Mouse (Mus musculus) stomach, embryonic 15.5 days (tissue): Measurements from ENCODE around the gene Exoc4. TPM values are rescaled to one million over a fixed set of nuclear protein-coding genes. Genes with fewer than 3 reads are reported as not detected.

ENCODE experiments used
- ATAC-seq: fragments of 200-750 bp; cut with Nextera tagmentation; 2 replicates; pipeline ENCODE4 v1.8.0; 2017; ENCODE audit warnings: low read depth, moderate number of reproducible peaks, moderate TSS enrichment; ENCODE audit not compliant: insufficient read depth, low FRiP score
- H3K27ac ChIP-seq: fragments of 300-500 bp; sonication (generic); 2 replicates; pipeline ENCODE4 v1.5.1; 2015; ENCODE audit warnings: mild to moderate bottlenecking, inconsistent platforms
- H3K27me3 ChIP-seq: fragments of 300-500 bp; sonication (generic); replicated peaks from 2 replicates; pipeline ENCODE4 v1.6.1; 2015; ENCODE audit warnings: inconsistent platforms
- H3K36me3 ChIP-seq: fragments of 300-500 bp; sonication (generic); 2 replicates; pipeline ENCODE4 v1.6.1; 2015; ENCODE audit warnings: inconsistent platforms
- H3K4me1 ChIP-seq: fragments of 300-500 bp; sonication (generic); 2 replicates; pipeline ENCODE4 v1.6.1; 2015; ENCODE audit warnings: inconsistent platforms
- H3K4me2 ChIP-seq: fragments of 300-500 bp; sonication (generic); 2 replicates; pipeline ENCODE4 v1.6.1; 2015; ENCODE audit warnings: mild to moderate bottlenecking, inconsistent platforms
- H3K4me3 ChIP-seq: fragments of 300-500 bp; sonication (generic); replicated peaks from 2 replicates; pipeline ENCODE4 v1.5.1; 2015; ENCODE audit warnings: inconsistent platforms
- H3K9ac ChIP-seq: fragments of 300-500 bp; sonication (generic); 2 replicates; pipeline ENCODE4 v1.6.1; 2015; ENCODE audit warnings: inconsistent platforms
- H3K9me3 ChIP-seq: fragments of 300-500 bp; sonication (generic); 2 replicates; pipeline ENCODE4 v1.6.1; 2016; ENCODE audit warnings: inconsistent platforms
- WGBS: fragments of 180-500 bp; shearing (Covaris S2); methylation state at CpG from one replicate; pipeline ENCODE4 v1.1.7; 2015; 5-methylcytosine and 5-hydroxymethylcytosine counted together
- polyA plus RNA-seq: library from polyadenylated mRNA; unstranded; fragments of >200 nt; fragmentation: Nextera tagmentation; extraction: Ambion mirVana; gene quantifications from 2 replicates; pipeline ENCODE4 v1.2.1, GENCODE M21; 2015

The Exoc4 gene
- polyA plus RNA-seq, 1 experiment from 2014 or later: 31.4 TPM

DNA sequence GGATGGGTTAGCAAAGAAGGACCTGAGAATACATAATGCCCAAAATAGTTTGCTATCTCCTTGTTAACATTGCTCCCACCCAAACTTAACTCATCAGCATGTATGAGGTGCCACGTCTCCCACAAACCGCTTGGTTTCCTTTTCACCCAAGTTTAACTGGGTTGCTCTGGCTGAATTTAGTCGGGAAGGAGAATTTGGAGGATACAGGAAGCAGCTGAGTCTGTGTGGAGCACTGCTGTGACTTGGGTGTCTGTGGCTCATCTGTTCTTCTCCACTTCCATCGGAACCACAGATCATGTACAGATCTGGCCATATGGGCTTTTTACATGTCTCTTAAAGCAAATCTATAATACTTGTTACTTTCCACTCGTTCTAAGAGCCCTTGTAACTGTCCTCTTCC is 441.7 kb downstream of the Exoc4 start:
- Histone ChIP-seq H3K9ac (no peak overlapping the region), H3K9me3 (no peaks in the 10 kb centered on the region), H3K27ac (no peak overlapping the region), H3K36me3 (no peaks in the 10 kb centered on the region), H3K27me3 (no peaks in the 10 kb centered on the region), H3K4me1 (no peaks in the 10 kb centered on the region), H3K4me2 (no peak overlapping the region), H3K4me3 (no peak overlapping the region)
- ATAC-seq: no peak
- 80% methylated on average over 5 of the region's 5 CpGs for WGBS

DNA sequence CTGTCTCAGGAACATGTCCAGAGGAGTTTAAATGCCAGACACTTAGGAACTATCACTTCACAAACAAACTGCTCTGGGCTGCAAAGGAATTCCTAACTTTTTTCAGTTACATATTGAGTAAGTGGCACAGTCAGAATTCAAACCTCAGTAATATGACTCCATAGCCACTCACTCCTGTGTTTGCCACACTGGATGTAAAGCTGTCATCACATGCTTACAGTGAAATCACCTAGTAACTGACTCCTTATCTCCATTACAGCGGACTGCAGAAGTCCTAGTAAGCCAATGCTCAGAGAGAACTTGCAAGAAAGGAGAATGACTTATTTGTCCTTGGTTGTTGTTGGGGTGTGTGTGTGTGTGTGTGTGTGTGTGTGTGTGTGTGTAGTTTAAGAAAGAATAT is 448.1 kb downstream of the Exoc4 start:
- Histone ChIP-seq H3K9me3 (no peaks in the 10 kb centered on the region), H3K9ac (no peak overlapping the region), H3K36me3 (no peaks in the 10 kb centered on the region), H3K4me1 (no peaks in the 10 kb centered on the region), H3K4me2 (no peak overlapping the region), H3K27me3 (no peaks in the 10 kb centered on the region), H3K27ac (no peak overlapping the region), H3K4me3 (no peak overlapping the region)
- no peak for ATAC-seq
- WGBS: 83% methylated on average over 1 of the region's 1 CpGs

DNA sequence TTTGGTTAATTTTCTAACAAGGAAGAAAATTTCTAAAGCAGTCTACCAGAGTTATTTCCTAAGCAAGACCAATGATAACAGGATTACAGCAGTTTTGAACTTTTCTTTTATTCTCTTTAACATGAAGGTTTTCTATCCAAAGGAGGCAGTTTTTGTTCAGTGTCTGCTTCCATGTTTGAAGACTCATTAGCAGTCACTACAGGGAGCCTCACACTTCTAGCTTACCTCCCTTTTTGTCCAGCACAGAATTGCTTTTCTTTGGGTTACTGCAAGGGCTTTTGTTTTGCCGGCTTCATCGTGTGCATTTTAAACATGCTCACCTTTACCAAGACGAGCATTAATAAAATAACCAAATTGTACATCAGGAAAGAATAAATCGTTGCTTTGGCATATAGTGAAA is 460.0 kb downstream of the Exoc4 start:
- H3K4me2 ChIP-seq: no peak overlapping the region
- H3K9ac ChIP-seq: no peak overlapping the region
- H3K9me3 ChIP-seq: no peaks in the 10 kb centered on the region
- no peak overlapping the region for H3K4me3 ChIP-seq
- no peaks in the 10 kb centered on the region for H3K4me1 ChIP-seq
- no peaks in the 10 kb centered on the region for H3K27me3 ChIP-seq
- H3K27ac ChIP-seq: no peak overlapping the region
- ATAC-seq: no peak
- no peaks in the 10 kb centered on the region for H3K36me3 ChIP-seq
- 83% methylated on average over 4 of the region's 4 CpGs for WGBS

DNA sequence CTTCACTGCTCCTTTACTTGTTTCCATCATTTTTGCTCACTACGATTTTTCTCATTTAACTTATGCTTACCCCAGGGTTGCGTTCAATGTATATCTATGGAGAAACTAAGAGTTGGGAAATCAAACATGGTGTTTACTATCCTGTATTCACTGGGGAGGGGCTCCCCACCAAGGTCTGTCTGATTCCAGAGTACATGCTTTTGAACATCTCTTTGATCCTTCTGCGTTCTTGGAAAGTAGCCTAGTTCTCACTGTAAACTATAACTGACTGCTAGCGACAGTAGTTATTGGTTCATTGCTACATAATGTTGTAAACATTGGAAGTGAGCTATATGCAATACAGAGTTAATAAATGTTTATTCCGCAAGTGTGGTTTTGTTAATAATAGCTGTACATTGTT is 460.5 kb downstream of the Exoc4 start:
- Histone ChIP-seq H3K4me3 (no peak overlapping the region), H3K9me3 (no peaks in the 10 kb centered on the region), H3K27ac (no peak overlapping the region), H3K27me3 (no peaks in the 10 kb centered on the region), H3K36me3 (no peaks in the 10 kb centered on the region), H3K4me2 (no peak overlapping the region), H3K4me1 (no peaks in the 10 kb centered on the region), H3K9ac (no peak overlapping the region)
- ATAC-seq: no peak
- 72% methylated on average over 5 of the region's 5 CpGs for WGBS

DNA sequence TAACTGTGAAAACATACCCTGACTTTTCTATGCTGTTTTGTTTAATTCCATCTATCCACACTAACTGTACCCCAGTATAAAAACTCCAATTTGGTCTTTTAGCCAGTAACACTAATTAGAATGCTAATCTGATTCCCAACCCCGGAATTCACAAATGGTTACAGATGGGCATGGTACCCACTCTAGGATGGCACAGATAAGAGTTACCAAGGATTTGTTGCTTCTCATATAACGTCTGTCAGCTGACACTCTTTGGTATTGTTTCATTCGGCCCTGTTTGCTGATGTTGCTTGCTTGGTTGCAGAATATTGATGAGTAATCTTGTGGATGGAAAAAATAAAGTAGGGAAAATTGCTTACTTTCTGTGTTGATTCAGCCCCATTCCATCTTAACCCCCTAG is 462.9 kb downstream of the Exoc4 start:
- 76% methylated on average over 3 of the region's 3 CpGs for WGBS
- Histone ChIP-seq H3K27me3 (no peaks in the 10 kb centered on the region), H3K4me1 (no peaks in the 10 kb centered on the region), H3K9ac (no peak overlapping the region), H3K36me3 (no peaks in the 10 kb centered on the region), H3K9me3 (no peaks in the 10 kb centered on the region), H3K4me2 (no peak overlapping the region), H3K4me3 (no peak overlapping the region), H3K27ac (no peak overlapping the region)
- ATAC-seq: no peak

DNA sequence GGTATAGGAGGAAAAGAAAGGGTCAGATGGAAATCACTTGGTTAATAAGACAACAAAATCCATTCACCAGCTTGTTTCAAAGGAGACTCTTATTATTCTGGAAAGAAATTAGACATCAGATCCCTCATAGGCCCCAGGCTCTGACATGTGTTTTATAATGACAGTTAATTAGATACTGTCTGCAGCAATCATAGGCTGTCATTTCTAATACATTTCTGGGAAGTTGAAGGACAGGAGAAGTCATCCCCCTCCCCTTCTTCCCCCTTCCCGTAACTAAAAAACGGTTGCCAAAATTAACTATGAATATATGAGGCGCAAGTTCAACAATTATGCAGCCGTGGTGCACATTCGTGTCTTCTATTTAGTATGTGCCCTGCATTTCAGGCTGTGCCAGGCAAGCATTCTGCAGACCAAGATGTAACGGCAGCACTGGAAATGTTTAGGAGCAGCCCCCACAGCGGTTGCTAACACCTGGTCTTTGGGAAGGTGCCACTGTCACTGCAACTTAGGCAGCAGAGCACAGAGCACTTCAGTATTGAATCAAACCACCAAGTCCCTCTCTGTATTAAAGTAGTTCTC is 463.7 kb downstream of the Exoc4 start:
- ATAC-seq: no peak
- Histone ChIP-seq H3K27ac (no peak overlapping the region), H3K9ac (no peak overlapping the region), H3K9me3 (no peaks in the 10 kb centered on the region), H3K4me2 (no peak overlapping the region), H3K36me3 (no peaks in the 10 kb centered on the region), H3K4me3 (no peak overlapping the region), H3K4me1 (no peaks in the 10 kb centered on the region), H3K27me3 (no peaks in the 10 kb centered on the region)
- 79% methylated on average over 7 of the region's 7 CpGs for WGBS

DNA sequence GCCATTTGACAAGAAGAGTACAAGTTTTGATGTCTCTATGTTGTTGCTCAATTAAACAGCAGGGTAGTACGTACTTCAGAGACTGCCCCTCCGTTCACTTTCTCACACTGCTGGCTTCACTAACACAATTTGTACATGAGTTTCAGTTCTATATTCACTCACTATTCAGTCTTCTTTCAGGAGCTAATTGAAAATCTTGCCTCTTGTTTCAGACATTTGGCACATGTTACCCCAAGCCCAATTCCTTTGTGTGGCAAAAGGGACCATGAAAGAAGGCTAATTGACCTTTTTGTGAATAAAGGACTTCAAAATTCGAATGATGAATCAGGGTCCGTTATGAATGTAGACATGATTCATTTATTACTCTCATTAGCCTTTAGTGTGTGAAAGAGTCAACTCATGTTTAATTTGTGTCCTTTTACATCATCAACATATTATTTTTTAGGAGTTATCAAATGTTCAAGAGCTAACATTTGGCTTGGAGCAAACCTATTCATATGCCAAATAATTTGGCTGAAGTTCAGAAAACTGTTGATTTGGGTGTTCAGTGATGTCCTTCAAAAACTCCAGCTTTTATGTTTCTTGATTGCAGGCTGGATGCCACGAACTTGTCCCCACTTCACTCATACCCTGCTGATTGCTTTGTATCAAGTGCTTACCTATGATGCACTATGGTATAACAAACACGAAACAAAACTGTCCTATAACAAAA is 467.5 kb downstream of the Exoc4 start:
- Histone ChIP-seq H3K9ac (no peak overlapping the region), H3K36me3 (no peaks in the 10 kb centered on the region), H3K4me3 (no peak overlapping the region), H3K4me1 (no peaks in the 10 kb centered on the region), H3K27me3 (no peaks in the 10 kb centered on the region), H3K4me2 (no peak overlapping the region), H3K9me3 (no peaks in the 10 kb centered on the region), H3K27ac (no peak overlapping the region)
- ATAC-seq: no peak
- 83% methylated on average over 6 of the region's 6 CpGs for WGBS

DNA sequence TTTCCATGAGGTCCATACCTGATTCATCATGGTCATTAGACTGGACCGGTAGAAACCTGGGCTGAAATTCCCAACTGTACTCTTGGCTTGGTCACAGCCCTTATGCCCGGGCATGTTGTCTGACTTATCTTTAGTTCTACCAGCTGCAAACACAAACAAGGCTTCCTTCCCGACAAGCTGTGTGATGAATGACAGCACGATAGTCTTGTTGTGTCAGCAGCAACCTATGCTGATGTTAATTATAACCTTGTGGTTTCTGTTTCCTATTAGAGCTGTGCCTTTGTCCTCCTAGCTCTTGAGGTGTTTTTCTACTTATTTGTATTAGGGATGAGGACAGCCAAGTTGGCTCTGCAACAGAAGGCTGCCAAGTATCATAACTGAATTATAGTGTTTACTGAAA is 472.3 kb downstream of the Exoc4 start:
- 36% methylated on average over 4 of the region's 4 CpGs for WGBS
- no peak for ATAC-seq
- no peaks in the 10 kb centered on the region for H3K36me3 ChIP-seq

DNA sequence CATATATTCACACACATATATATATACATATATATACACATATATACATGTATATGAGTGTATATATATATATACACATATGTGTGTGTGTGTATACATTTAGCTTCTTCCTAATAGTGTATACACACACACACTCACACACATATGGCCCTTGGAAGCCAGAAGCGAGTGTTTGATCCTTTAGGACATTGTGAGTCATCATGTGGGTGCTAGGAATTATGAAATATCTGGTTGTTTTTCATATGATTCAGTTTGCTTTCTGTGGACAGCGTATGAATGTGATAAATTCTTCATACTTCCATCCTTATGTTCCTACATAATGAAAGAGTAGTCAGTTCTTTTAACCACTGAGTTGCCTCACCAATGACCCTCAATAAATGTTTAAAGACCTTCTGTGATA is 473.9 kb downstream of the Exoc4 start:
- Histone ChIP-seq H3K9ac (no peak overlapping the region), H3K9me3 (no peaks in the 10 kb centered on the region), H3K27ac (no peak overlapping the region), H3K36me3 (no peaks in the 10 kb centered on the region), H3K4me2 (no peak overlapping the region), H3K4me3 (no peak overlapping the region), H3K4me1 (no peaks in the 10 kb centered on the region), H3K27me3 (no peaks in the 10 kb centered on the region)
- WGBS: 90% methylated on average over 2 of the region's 2 CpGs
- no peak for ATAC-seq

More for the DNA sequence above, 472.3 kb downstream of the Exoc4 start:
- H3K4me1 ChIP-seq: no peaks in the 10 kb centered on the region
- no peaks in the 10 kb centered on the region for H3K27me3 ChIP-seq
- no peaks in the 10 kb centered on the region for H3K9me3 ChIP-seq
- no peak overlapping the region for H3K4me3 ChIP-seq
- H3K9ac ChIP-seq: no peak overlapping the region
- H3K27ac ChIP-seq: no peak overlapping the region
- H3K4me2 ChIP-seq: no peak overlapping the region

DNA sequence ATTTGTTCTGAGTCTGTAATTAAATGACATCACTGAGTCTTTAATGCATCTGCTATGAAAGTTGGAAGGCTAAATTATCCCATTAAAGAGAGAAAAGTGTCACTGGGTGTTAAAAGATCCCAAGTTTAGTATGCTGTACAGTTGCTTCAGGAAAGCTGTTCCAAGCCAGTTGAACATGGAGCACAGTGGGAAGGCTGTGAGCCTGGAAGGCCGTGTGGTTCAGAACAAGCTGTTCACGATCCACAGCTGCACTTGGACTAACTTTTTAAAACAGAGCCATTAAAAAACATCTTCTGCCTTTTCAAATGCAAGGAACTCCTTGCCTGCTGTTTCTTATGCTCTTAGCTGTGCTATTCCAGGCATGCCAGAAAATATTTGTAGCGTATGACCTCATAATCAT is 475.7 kb downstream of the Exoc4 start:
- Histone ChIP-seq H3K4me1 (no peaks in the 10 kb centered on the region), H3K4me3 (no peak overlapping the region)
- WGBS: 76% methylated on average over 3 of the region's 3 CpGs

DNA sequence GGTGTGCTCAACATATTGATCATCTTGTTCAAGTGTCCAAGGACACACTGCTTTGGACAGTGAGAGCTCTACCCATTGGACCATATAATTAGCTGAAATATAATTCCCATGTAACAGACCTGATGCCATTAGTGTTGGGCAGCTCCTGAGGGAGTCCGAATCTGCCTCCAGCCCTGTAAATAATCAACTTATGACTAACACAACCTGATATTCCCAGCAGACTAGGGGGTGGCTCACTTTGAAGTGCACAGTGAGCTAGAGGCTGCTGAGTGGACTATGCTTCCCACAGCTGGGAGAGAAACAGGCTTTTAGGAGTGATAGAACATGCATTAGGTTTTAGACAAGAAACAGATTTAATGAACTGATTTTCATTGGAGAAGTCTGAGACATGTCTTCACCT is 478.4 kb downstream of the Exoc4 start:
- no peaks in the 10 kb centered on the region for H3K27me3 ChIP-seq
- H3K9ac ChIP-seq: no peak overlapping the region
- WGBS: 61% methylated on average over 1 of the region's 1 CpGs
- ATAC-seq: no peak; the same call in 1 of the 2 replicates
- no peaks in the 10 kb centered on the region for H3K36me3 ChIP-seq
- no peak overlapping the region for H3K4me3 ChIP-seq
- H3K27ac ChIP-seq: no peak overlapping the region
- H3K4me2 ChIP-seq: no peak overlapping the region
- no peaks in the 10 kb centered on the region for H3K9me3 ChIP-seq
- H3K4me1 ChIP-seq: no peaks in the 10 kb centered on the region

More for the DNA sequence above, 475.7 kb downstream of the Exoc4 start:
- no peak for ATAC-seq
- Histone ChIP-seq H3K9ac (no peak overlapping the region), H3K27ac (no peak overlapping the region), H3K9me3 (no peaks in the 10 kb centered on the region), H3K36me3 (no peaks in the 10 kb centered on the region), H3K4me2 (no peak overlapping the region), H3K27me3 (no peaks in the 10 kb centered on the region)

DNA sequence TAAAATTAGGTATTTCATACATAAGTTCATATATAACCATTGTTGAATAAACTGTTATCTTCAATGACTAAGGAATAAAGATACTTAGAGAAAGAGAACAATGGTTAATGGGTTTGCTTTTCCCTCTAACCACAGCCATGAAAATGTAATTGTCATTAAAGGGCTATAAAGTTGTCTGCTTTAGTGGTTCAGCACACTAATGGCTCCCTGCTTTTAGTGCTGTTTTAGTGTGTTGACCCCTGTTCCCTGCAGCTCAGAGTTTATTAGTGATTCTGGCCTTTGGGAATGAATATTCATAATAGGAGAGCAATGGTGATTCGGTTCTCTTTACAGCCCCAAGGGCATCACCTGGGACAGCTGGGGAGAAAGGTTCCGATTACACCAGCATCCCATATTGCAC is 483.3 kb downstream of the Exoc4 start:
- Histone ChIP-seq H3K9me3 (no peaks in the 10 kb centered on the region), H3K4me2 (no peak overlapping the region), H3K27ac (no peak overlapping the region), H3K9ac (no peak overlapping the region), H3K27me3 (no peaks in the 10 kb centered on the region), H3K4me1 (no peaks in the 10 kb centered on the region), H3K36me3 (no peaks in the 10 kb centered on the region), H3K4me3 (no peak overlapping the region)
- 79% methylated on average over 2 of the region's 2 CpGs for WGBS
- ATAC-seq: no peak

DNA sequence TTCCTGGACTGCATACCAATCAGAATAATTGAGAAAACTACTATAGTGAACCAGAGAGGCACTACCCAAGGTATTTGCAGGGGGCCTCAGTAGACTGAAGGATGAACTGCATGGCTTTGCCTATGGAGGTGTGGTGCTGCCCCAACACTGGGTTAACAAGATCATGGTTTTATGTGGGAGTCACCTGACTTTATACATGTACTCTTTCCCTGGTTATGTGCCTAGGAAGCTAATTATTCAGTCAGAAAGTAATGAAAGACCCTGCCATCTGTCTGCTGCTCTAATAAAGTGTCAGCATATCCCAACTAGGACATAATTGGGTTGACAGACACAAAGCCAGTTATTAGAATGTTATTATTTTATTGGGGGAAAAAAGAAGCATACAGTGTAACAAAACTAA is 484.7 kb downstream of the Exoc4 start:
- H3K4me3 ChIP-seq: no peak overlapping the region
- no peak for ATAC-seq
- no peak overlapping the region for H3K4me2 ChIP-seq
- no peaks in the 10 kb centered on the region for H3K27me3 ChIP-seq
- H3K36me3 ChIP-seq: no peaks in the 10 kb centered on the region
- H3K4me1 ChIP-seq: no peaks in the 10 kb centered on the region
- no peaks in the 10 kb centered on the region for H3K9me3 ChIP-seq
- H3K27ac ChIP-seq: no peak overlapping the region
- no peak overlapping the region for H3K9ac ChIP-seq
